Mouse (Mus musculus) adrenal gland, adult 2 months (tissue): ENCODE measurements at regions not wholly inside any gene's neighbourhood (a gene's known extent, or its start where the extent isn't known, plus 50 kb on each side); places are given as distances from the start of the nearest gene placed in this dataset.

ENCODE experiments used
- DNase-seq: peaks from one replicate; pipeline ENCODE4 v3.0.0; 2021

GRCm38 (mm10) chr19:6684921-6685320 is 142.1 kb upstream of the Slc22a12 start:
- DNase-seq, result no peak

- DNase-seq, result no peak
Observed at GRCm38 (mm10) chr19:6679392-6680307, 136.8 kb upstream of the Slc22a12 start.

- no peak for DNase-seq
Observed at GRCm38 (mm10) chr19:6677511-6677910, 134.7 kb upstream of the Slc22a12 start.

- no peak for DNase-seq
Observed at GRCm38 (mm10) chr19:6675586-6675985, 132.8 kb upstream of the Slc22a12 start.

GRCm38 (mm10) chr19:6671696-6672095 is 128.9 kb upstream of the Slc22a12 start:
- DNase-seq, result no peak

- DNase-seq, result no peak
Observed at GRCm38 (mm10) chr19:6669881-6670280, 127.0 kb upstream of the Slc22a12 start.

- no peak for DNase-seq
Observed at GRCm38 (mm10) chr19:6668545-6668944, 125.7 kb upstream of the Slc22a12 start.

- no peak for DNase-seq
Observed at GRCm38 (mm10) chr19:6666187-6666722, 123.4 kb upstream of the Slc22a12 start.

- peak; percentile 19 for DNase-seq
Observed at GRCm38 (mm10) chr19:6665264-6666054, 122.6 kb upstream of the Slc22a12 start.

- DNase-seq, result no peak
Observed at GRCm38 (mm10) chr19:6664311-6664952, 121.6 kb upstream of the Slc22a12 start.

- DNase-seq, result peak; percentile 86
Observed at GRCm38 (mm10) chr19:6663391-6663790, 120.6 kb upstream of the Slc22a12 start.

- DNase-seq, result peak; percentile 76
Observed at GRCm38 (mm10) chr19:6662346-6662939, 119.6 kb upstream of the Slc22a12 start.

- DNase-seq, result no peak
Observed at GRCm38 (mm10) chr19:6661508-6661871, 118.7 kb upstream of the Slc22a12 start.

GRCm38 (mm10) chr19:6660723-6661507 is 118.1 kb upstream of the Slc22a12 start:
- no peak for DNase-seq

GRCm38 (mm10) chr19:6660157-6660556 is 117.3 kb upstream of the Slc22a12 start:
- DNase-seq, result no peak

- no peak for DNase-seq
Observed at GRCm38 (mm10) chr19:6654550-6654949, 111.7 kb upstream of the Slc22a12 start.

- no peak for DNase-seq
Observed at GRCm38 (mm10) chr19:6652775-6653174, 109.9 kb upstream of the Slc22a12 start.

GRCm38 (mm10) chr19:6651192-6651591 is 108.4 kb upstream of the Slc22a12 start:
- no peak for DNase-seq

- DNase-seq, result no peak
Observed at GRCm38 (mm10) chr19:6649885-6650284, 107.1 kb upstream of the Slc22a12 start.

- no peak for DNase-seq
Observed at GRCm38 (mm10) chr19:6647686-6648085, 104.9 kb upstream of the Slc22a12 start.

- DNase-seq, result no peak
Observed at GRCm38 (mm10) chr19:6647216-6647615, 104.4 kb upstream of the Slc22a12 start.
